Mouse (Mus musculus) bone marrow, adult 2 months (tissue): ENCODE measurements around the gene Fam102a.

Experiments used
- CTCF ChIP-seq: fragments of 200-500 bp; IDR thresholded peaks from 2 replicates; pipeline ENCODE4 v1.5.1; 2011; ENCODE audit warnings: low read length, control low read depth; ENCODE audit not compliant: control insufficient read depth, insufficient read depth
- POLR2A ChIP-seq: fragments of 200-500 bp; IDR thresholded peaks from 2 replicates; pipeline ENCODE4 v1.6.1; 2011; ENCODE audit warnings: low read depth, mild to moderate bottlenecking, control low read depth, low read length, borderline replicate concordance; ENCODE audit not compliant: control insufficient read depth

DNA sequence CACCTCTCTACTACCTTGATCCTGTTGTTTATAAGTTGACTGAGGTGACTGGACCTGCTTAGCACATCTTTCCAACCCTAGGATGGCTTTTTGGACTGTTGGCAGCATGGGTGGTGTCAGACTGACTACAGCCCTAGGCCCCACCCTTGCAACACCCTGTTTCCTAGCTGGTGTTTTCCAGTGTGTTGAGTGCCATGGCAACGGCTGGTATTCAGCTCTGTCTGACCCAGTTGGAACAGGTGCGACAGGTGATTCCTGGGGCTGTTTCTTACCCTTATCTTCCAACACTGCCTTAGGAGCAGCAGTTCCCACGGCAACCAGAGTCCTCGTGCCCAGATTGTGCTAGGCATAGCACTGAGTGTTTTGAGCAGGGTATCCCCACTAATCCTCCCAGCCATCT is 3.3 kb downstream of the Fam102a start:
- TF ChIP-seq POLR2A (no peak), CTCF (no peak)
